Mouse (Mus musculus) ES-E14 (cell line): ENCODE measurements at regions not wholly inside any gene's neighbourhood (a gene's known extent, or its start where the extent isn't known, plus 50 kb on each side); places are given as distances from the start of the nearest gene placed in this dataset.

Source experiments
- CHD2 ChIP-seq: IDR thresholded peaks from 2 replicates; pipeline ENCODE4 v1.6.1; 2014; ENCODE audit warnings: mild to moderate bottlenecking, low read depth, low read length, inconsistent platforms
- HCFC1 ChIP-seq: IDR thresholded peaks from 2 replicates; pipeline ENCODE4 v1.6.1; 2012; ENCODE audit warnings: low read length, inconsistent platforms, borderline replicate concordance; ENCODE audit not compliant: insufficient read depth
- MAFK ChIP-seq: IDR thresholded peaks from 2 replicates; pipeline ENCODE4 v1.6.1; 2014; ENCODE audit warnings: mild to moderate bottlenecking, low read depth, low read length, inconsistent platforms; ENCODE audit not compliant: insufficient read depth
- ZC3H11A ChIP-seq: IDR thresholded peaks from 2 replicates; pipeline ENCODE4 v1.6.1; 2012; ENCODE audit warnings: low read depth, mild to moderate bottlenecking, inconsistent platforms, low read length, borderline replicate concordance
- ZNF384 ChIP-seq: IDR thresholded peaks from 2 replicates; pipeline ENCODE4 v1.6.1; 2012; ENCODE audit warnings: low read depth, low read length, inconsistent platforms

DNA sequence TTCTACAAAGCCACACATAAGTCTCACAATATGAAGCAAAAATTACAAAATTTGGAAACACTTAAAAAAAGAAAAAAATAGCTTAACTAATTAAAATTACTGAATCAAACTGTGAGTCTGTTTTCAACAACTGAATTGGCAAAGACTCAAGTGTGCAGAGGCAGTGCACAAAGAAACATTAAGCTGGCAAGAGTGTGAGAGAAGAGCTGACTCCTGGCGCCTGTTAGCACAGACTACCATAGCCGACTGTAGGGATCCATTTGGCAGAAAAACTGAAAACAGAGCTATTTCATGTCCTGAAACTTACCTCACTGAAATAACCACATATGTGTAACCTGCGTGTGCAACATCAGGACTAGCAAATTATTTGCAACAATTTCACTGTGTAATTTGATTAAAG lies 746.4 kb upstream of the Cypt12 start:
- no peak for TF ChIP-seq MAFK
- TF ChIP-seq HCFC1 = no peak
- no peak for TF ChIP-seq ZC3H11A
- TF ChIP-seq ZNF384 = no peak
- TF ChIP-seq CHD2 = no peak
